Mouse (Mus musculus): ENCODE results near the gene Mycbp. TPM values are rescaled to one million over a fixed set of nuclear protein-coding genes. Genes with fewer than 3 reads are reported as not detected.

The Mycbp gene
- polyA plus RNA-seq (2015; fragmentation: Nextera tagmentation; extraction: Ambion mirVana): 44.2 and 49.4 TPM in 2 replicates

DNA sequence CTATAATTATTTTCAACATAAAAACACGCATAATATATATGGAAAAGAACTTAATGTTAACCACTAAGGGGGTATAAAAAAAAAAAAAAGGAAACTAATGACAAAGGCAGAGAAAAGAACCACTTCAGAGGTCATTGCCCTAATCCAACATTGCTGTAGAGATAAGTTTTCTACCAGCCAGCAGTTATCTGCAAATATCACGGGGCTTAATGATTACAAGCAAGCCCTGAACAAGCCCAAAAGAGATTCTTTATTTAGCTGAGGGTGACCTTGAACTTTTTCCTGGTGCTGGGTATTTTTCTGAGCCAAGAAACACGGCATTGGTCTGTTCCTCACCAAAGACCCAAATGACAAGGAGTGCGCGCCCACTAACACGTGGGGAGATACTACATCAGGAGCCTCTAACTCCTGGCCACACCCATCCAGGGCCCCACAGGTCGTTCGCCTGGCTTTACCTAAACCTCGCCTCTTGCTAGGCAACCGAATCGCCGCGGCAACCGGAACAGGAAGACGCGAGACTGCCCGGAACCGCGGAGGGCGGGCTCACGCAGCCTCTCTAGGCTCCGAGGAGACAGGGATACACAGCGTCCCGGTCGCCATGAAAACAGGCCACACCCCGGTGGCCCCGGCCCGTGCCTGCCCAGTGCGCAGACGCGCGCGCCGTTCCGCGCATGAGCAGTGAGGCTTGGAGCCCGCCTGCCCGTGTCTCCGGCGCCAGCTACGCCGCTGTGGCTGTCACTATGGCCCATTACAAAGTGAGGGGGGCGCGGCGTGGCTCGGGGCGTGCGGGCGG is at the start of gene Mycbp:
Gene Mycbp, plus strand, starts transcription at position 500 of the 793 bp plus-strand sequence.
- Histone ChIP-seq H3K4me3 (replicated peaks) (peak within 1 kb of the TSS; percentile 65), H3K9me3 (no peaks in the 10 kb centered on the region), H3K4me2 (replicated peaks) (peak within 1 kb of the TSS; percentile 88), H3K9ac (replicated peaks) (peak within 1 kb of the TSS; percentile 71), H3K27ac (peak within 1 kb of the TSS; percentile 83), H3K27me3 (no peaks in the 10 kb centered on the region), H3K4me1 (replicated peaks) (peaks cover 21% of the 10 kb centered on the region), H3K36me3 (peaks cover 6% of the 10 kb centered on the region)
- 1% methylated on average over 49 of the region's 49 CpGs for WGBS
- ATAC-seq: peak; percentile 100

DNA sequence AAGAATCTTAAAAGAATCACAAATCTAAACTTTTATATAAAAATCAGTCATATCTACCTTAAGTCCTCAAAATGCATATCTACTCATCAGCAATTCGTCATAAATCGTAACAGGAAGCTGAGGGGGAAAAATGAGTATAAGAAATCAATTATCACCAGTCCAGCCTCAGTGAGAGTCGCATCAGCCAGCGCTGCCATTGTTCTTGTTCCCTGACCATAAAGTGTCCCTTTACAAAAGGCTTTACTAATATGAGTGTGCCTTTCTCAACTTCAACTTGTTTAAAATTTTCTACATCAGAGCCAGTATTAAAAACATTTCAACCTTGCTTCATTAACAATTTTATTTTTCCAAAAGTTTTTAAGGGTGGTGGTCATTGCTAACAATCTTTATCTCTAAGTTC is 47.7 kb upstream of the Mycbp start:
- H3K27me3 ChIP-seq: no peaks in the 10 kb centered on the region
- no peaks in the 10 kb centered on the region for H3K9me3 ChIP-seq
- no peak overlapping the region for H3K4me3 ChIP-seq (replicated peaks)
- H3K27ac ChIP-seq: no peak overlapping the region
- no peak for ATAC-seq
- no peaks in the 10 kb centered on the region for H3K36me3 ChIP-seq
- H3K9ac ChIP-seq (replicated peaks): no peak overlapping the region
- no peaks in the 10 kb centered on the region for H3K4me1 ChIP-seq (replicated peaks)
- WGBS: 56% methylated on average over 4 of the region's 4 CpGs
- no peak overlapping the region for H3K4me2 ChIP-seq (replicated peaks)

DNA sequence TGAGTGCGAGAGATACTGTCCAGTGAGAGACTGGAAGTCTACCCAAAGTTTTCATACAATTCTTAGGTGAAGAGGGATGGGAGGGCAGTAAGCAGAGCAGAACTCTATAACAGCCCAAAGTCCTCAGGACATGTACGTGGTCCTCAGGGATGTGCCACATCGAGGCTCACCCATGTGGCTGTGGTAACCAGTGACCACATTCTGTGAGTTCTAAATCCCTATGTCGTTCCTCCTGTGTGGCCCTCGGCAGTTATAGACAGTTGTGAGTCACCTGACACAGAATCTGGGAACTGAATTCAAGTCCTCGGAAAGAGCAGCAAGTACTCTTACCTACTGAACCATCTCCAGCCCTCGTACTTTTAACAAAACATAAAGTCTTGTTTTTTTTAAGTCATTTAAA is 46.5 kb upstream of the Mycbp start:
- ATAC-seq: no peak
- 92% methylated on average over 7 of the region's 7 CpGs for WGBS
- Histone ChIP-seq H3K4me1 (replicated peaks) (no peaks in the 10 kb centered on the region), H3K9me3 (no peaks in the 10 kb centered on the region), H3K4me3 (replicated peaks) (no peak overlapping the region), H3K4me2 (replicated peaks) (no peak overlapping the region), H3K36me3 (no peaks in the 10 kb centered on the region), H3K9ac (replicated peaks) (no peak overlapping the region), H3K27ac (no peak overlapping the region), H3K27me3 (no peaks in the 10 kb centered on the region)

DNA sequence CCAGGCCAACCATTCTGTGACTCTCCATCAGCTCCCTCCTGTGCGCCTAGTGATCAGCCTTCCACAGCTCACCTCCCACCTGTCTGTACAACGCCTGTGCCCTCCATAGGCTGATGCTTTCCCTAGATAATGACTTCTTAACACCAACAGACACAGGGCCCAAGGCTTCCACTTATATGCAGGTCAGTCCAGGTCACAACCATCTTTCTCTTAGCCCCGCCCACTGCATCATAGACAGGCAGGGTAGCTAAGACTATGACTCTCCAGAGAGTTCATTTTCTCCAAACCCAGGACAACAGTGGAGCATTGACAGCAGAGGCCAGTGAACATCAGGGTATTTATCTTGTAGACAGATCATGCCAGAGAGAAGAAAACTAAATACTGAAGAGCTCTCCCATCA is 45.3 kb upstream of the Mycbp start, which contains the start of gene 4933427I04Rik:
Gene 4933427I04Rik, plus strand, starts transcription at position 301 of the 400 bp plus-strand sequence.
- H3K9ac ChIP-seq (replicated peaks): no peak within 1 kb of the TSS
- H3K4me3 ChIP-seq (replicated peaks): no peak within 1 kb of the TSS
- no peak for ATAC-seq
- no peaks in the 10 kb centered on the region for H3K27me3 ChIP-seq
- H3K9me3 ChIP-seq: no peaks in the 10 kb centered on the region
- no peak within 1 kb of the TSS for H3K4me2 ChIP-seq (replicated peaks)
- WGBS: 80% methylated on average over 3 of the region's 3 CpGs
- no peaks in the 10 kb centered on the region for H3K4me1 ChIP-seq (replicated peaks)
- no peaks in the 10 kb centered on the region for H3K36me3 ChIP-seq
- H3K27ac ChIP-seq: no peak within 1 kb of the TSS

DNA sequence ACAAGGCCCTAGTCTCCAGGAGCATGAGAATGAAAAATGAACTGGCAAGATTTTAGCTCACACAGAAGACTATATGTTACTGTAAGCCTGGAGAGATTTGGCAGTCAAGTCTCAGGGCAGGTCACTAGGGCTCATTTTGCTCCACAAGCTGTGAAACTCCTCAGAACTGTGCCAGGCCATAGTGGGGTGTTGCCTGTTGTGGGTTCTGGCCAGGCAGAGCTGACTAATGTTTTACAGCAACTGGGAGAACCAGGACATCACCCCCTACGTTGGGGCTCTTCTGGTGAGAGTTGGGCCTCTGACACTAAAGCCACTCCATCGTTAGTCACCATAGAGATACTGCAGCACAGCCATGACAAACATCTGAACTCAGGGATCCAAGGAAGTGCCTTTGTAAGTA is 44.8 kb upstream of the Mycbp start:
- no peaks in the 10 kb centered on the region for H3K9me3 ChIP-seq
- H3K27me3 ChIP-seq: no peaks in the 10 kb centered on the region
- H3K27ac ChIP-seq: no peak overlapping the region
- H3K9ac ChIP-seq (replicated peaks): no peak overlapping the region
- no peaks in the 10 kb centered on the region for H3K4me1 ChIP-seq (replicated peaks)
- H3K4me2 ChIP-seq (replicated peaks): no peak overlapping the region
- 73% methylated on average over 2 of the region's 2 CpGs for WGBS
- H3K36me3 ChIP-seq: no peaks in the 10 kb centered on the region
- no peak overlapping the region for H3K4me3 ChIP-seq (replicated peaks)
- ATAC-seq: no peak

DNA sequence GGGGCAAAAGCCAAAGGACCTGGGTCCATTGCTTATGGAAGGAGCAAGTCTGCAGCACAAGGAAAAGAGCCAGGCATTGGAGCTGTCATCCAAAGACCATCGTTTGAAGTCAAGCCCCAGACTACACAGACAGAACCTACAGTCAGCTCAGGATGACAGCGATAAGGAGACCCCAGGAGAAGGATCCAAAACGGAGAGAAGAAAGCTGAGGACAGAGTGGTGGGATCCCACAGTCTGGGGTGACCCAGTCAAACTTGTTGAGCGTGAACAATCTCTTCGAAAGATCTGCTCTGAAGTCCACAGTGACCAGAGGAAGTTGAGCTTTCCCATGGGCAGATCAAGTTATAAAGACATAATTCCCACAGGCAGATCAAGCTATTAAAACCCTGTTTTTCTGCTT is 44.0 kb upstream of the Mycbp start:
- ATAC-seq: no peak
- 84% methylated on average over 5 of the region's 5 CpGs for WGBS
- no peak overlapping the region for H3K9ac ChIP-seq (replicated peaks)

DNA sequence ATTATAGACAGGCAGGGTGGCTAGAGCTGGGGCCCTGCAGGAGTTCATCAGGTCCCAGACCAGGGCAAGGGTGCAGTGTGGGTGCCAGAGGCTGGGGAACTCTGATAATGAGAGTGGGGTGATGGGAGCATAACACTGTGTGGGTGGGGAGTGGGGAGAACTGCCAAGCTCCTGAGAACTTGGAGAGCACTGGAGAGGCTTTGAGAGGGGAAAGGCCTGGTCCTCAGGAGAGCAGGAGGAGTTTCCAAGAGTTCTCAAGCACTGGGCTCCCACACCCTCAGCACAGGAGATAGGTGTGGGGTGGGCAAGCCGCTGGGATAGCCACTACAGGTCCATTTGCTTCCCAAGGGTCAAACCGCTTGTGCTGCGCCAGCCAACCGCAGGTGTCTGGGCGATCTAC is 10.9 kb upstream of the Mycbp start:
- no peak for ATAC-seq
- Histone ChIP-seq H3K4me2 (replicated peaks) (no peak overlapping the region), H3K27me3 (no peaks in the 10 kb centered on the region), H3K9ac (replicated peaks) (no peak overlapping the region), H3K9me3 (no peaks in the 10 kb centered on the region), H3K36me3 (no peaks in the 10 kb centered on the region), H3K4me3 (replicated peaks) (no peak overlapping the region), H3K4me1 (replicated peaks) (no peaks in the 10 kb centered on the region), H3K27ac (no peak overlapping the region)
- WGBS: 93% methylated on average over 5 of the region's 5 CpGs

More for the DNA sequence above, 44.0 kb upstream of the Mycbp start:
- Histone ChIP-seq H3K4me1 (replicated peaks) (no peaks in the 10 kb centered on the region), H3K27ac (no peak overlapping the region), H3K4me2 (replicated peaks) (no peak overlapping the region), H3K27me3 (no peaks in the 10 kb centered on the region), H3K4me3 (replicated peaks) (no peak overlapping the region), H3K36me3 (no peaks in the 10 kb centered on the region), H3K9me3 (no peaks in the 10 kb centered on the region)

DNA sequence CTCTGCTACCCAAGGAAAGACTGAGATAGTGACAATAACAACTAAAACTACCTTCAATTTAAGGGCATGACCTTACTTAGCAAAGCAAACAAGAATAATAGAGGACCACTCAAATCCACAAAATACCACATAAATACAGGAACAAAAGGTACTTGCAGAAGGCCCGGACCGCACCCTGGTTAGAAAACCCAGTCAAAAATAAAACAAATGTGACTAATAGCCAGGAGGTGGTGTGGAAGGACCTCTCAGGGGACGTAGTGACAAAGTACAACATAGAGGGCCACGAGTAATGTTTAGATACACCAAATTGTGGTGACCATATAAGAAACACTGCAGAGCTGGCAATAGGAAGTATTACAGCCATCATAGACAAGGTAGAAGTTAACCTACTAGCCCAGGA is 10.3 kb upstream of the Mycbp start:
- no peak overlapping the region for H3K27ac ChIP-seq
- no peak for ATAC-seq
- H3K36me3 ChIP-seq: no peaks in the 10 kb centered on the region
- no peaks in the 10 kb centered on the region for H3K27me3 ChIP-seq
- H3K9me3 ChIP-seq: no peaks in the 10 kb centered on the region
- H3K4me2 ChIP-seq (replicated peaks): no peak overlapping the region
- WGBS: 89% methylated on average over 4 of the region's 4 CpGs
- H3K9ac ChIP-seq (replicated peaks): no peak overlapping the region
- H3K4me3 ChIP-seq (replicated peaks): no peak overlapping the region
- H3K4me1 ChIP-seq (replicated peaks): no peaks in the 10 kb centered on the region

DNA sequence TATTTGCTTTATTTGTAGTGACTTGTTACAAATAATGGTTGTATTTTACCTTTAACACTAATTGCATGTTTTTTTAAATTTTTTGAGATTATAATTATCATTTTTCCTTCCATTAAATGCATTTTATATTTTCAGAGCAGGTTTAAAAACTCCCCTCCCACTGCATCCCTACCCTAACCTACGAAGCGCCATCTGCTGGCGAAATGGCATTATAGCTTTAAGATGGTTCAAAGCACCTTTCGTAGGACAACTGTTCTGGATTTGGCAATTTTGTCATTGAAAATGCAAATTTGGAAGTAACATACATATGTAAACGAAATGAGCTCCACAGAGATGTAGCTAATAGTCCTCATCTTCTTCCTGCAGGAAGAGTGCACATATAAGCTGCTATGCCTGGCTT is 5.9 kb upstream of the Mycbp start:
- WGBS: 11% methylated on average over 5 of the region's 5 CpGs
- Histone ChIP-seq H3K27ac (no peak overlapping the region), H3K36me3 (no peaks in the 10 kb centered on the region), H3K27me3 (no peaks in the 10 kb centered on the region), H3K9me3 (no peaks in the 10 kb centered on the region), H3K4me3 (replicated peaks) (no peak overlapping the region), H3K4me2 (replicated peaks) (no peak overlapping the region), H3K9ac (replicated peaks) (no peak overlapping the region), H3K4me1 (replicated peaks) (peaks cover 2% of the 10 kb centered on the region; the same call in 1 of the 2 replicates)
- ATAC-seq: no peak

DNA sequence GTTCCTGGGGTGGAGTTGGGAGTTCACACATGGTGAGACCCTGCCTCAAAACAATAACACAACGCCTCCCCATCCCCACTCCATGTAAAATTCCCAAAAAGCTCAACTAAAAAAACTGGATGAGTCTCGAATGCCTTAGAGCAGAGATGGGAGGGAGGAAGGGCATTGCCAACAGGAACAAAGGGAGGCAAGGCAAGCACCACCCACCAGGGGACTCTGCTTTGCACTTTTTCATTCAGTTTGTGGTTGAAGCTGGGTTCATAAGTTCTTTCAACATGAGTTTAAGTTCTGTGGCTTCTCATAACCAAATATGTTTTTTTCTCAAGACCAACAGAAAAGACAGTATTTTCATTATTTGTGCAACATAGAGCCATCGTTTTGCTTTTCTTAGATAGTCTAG is 1.2 kb upstream of the Mycbp start:
- no peak for ATAC-seq
- Histone ChIP-seq H3K9me3 (no peaks in the 10 kb centered on the region), H3K27me3 (no peaks in the 10 kb centered on the region), H3K9ac (replicated peaks) (no peak overlapping the region), H3K4me3 (replicated peaks) (no peak overlapping the region), H3K4me2 (replicated peaks) (no peak overlapping the region), H3K4me1 (replicated peaks) (peaks cover 21% of the 10 kb centered on the region), H3K36me3 (0 out of 2 replicates have a peak, but pooled peaks cover under 1% of the 10 kb centered on the region), H3K27ac (no peak overlapping the region)
- whole genome bisulfite sequencing: 76% methylated on average over 3 of the region's 3 CpGs

DNA sequence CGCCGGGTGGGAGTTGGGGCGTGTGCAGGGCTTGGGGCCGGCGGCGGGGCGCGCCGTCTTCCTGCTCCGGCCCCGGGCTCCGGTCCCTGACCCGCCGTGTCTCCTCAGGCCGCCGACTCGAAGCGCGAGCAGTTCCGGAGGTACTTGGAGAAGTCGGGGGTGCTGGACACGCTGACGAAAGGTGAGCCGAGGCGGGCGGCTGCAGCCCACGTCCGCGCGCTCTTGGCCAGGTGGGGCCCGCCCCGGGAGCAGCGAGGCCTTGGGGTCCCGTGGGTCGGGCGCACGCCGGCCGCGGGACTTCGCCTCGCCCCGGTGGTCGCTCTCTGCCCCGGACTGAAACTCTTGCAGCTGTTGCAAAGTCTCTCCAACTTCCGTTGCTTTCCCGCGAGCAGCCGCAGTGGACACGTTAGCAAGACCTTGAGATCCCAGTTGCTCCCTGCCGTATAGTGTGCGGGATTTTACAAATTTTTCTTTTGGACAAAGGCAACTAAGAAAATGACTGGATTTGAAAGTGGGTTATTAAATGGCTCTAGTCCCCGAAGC is 565 bp downstream of the Mycbp start:
- Histone ChIP-seq H3K4me2 (replicated peaks) (peak overlapping the region; percentile 88), H3K9ac (replicated peaks) (peak overlapping the region; percentile 71), H3K9me3 (no peaks in the 10 kb centered on the region), H3K36me3 (peaks cover 6% of the 10 kb centered on the region), H3K4me3 (replicated peaks) (peak overlapping the region; percentile 65), H3K27me3 (no peaks in the 10 kb centered on the region), H3K27ac (peak overlapping the region; percentile 83), H3K4me1 (replicated peaks) (peaks cover 21% of the 10 kb centered on the region)
- WGBS: under 1% methylated on average over 53 of the region's 53 CpGs
- no peak for ATAC-seq

DNA sequence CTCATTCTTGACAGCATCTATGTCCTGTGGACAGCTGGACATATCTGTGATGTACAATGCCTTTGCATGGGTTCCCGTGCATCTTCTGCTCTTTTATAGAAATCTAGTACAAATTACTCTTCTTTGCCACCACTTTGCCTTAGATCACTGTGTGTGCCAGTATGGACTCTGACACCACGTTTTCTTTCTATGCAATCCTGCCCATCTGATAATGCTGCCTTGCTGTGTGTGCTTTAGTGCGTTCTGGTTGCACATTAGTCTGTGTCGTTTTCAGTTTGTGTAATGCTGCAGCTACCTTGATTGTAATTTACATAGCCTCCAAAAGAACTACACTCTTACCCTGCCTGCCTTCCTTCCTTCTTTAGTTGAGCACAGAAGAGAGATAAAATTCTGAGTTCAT is 6.9 kb downstream of the Mycbp start:
- peaks cover 33% of the 10 kb centered on the region for H3K36me3 ChIP-seq
- H3K9ac ChIP-seq (replicated peaks): no peak overlapping the region
- H3K4me3 ChIP-seq (replicated peaks): no peak overlapping the region
- 89% methylated on average over 4 of the region's 4 CpGs for WGBS
- peaks cover 18% of the 10 kb centered on the region for H3K4me1 ChIP-seq (replicated peaks)
- no peak overlapping the region for H3K27ac ChIP-seq
- no peak overlapping the region for H3K4me2 ChIP-seq (replicated peaks)
- ATAC-seq: no peak
- no peaks in the 10 kb centered on the region for H3K9me3 ChIP-seq
- H3K27me3 ChIP-seq: no peaks in the 10 kb centered on the region

All from midbrain, embryonic 13.5 days (tissue).